Mouse (Mus musculus) hindbrain, embryonic 16.5 days (tissue): Measurements from ENCODE around the gene Galnt2. TPM values are rescaled to one million over a fixed set of nuclear protein-coding genes. Genes with fewer than 3 reads are reported as not detected.

Experiments used
- ATAC-seq: fragments of 200-750 bp; cut with Nextera tagmentation; 2 replicates; pipeline ENCODE4 v1.8.0; 2017; ENCODE audit warnings: moderate TSS enrichment, moderate library complexity
- H3K27ac ChIP-seq: fragments of 300-500 bp; sonication (generic); 2 replicates; pipeline ENCODE4 v1.5.1; 2014; ENCODE audit warnings: low read depth, mild to moderate bottlenecking, control low read depth, low read length, moderate library complexity
- H3K27me3 ChIP-seq: fragments of 300-500 bp; sonication (generic); replicated peaks from 2 replicates; pipeline ENCODE4 v1.6.1; 2014; ENCODE audit warnings: low read length; ENCODE audit not compliant: control insufficient read depth, insufficient read depth
- H3K36me3 ChIP-seq: fragments of 300-500 bp; sonication (generic); 2 replicates; pipeline ENCODE4 v1.6.1; 2014; ENCODE audit warnings: mild to moderate bottlenecking, low read length, moderate library complexity, mixed read lengths; ENCODE audit not compliant: control insufficient read depth, insufficient read depth
- H3K4me1 ChIP-seq: fragments of 300-500 bp; sonication (generic); 2 replicates; pipeline ENCODE4 v1.6.1; 2014; ENCODE audit warnings: low read depth, low read length; ENCODE audit not compliant: control insufficient read depth, insufficient read depth
- H3K4me2 ChIP-seq: fragments of 300-500 bp; sonication (generic); 2 replicates; pipeline ENCODE4 v1.6.1; 2014; ENCODE audit warnings: mild to moderate bottlenecking, low read length, control low read depth, moderate library complexity
- H3K4me3 ChIP-seq: fragments of 300-500 bp; sonication (generic); 2 replicates; pipeline ENCODE4 v1.5.1; 2014; ENCODE audit warnings: mild to moderate bottlenecking, low read length, control low read depth, moderate library complexity
- H3K9ac ChIP-seq: fragments of 300-500 bp; sonication (generic); 2 replicates; pipeline ENCODE4 v1.6.1; 2014; ENCODE audit warnings: low read depth, mild to moderate bottlenecking, control low read depth, low read length, moderate library complexity
- H3K9me3 ChIP-seq: fragments of 300-500 bp; sonication (generic); 2 replicates; pipeline ENCODE4 v1.6.1; 2014; ENCODE audit warnings: mild to moderate bottlenecking, low read length, moderate library complexity; ENCODE audit not compliant: control insufficient read depth
- WGBS: fragments of 180-500 bp; shearing (Covaris S2); extraction: QIAGEN DNeasy Blood & Tissue Kit; methylation state at CpG from one replicate; pipeline ENCODE4 v1.1.7; 2014; 5-methylcytosine and 5-hydroxymethylcytosine counted together
- polyA plus RNA-seq: library from polyadenylated mRNA; unstranded; fragments of >200 nt; fragmentation: Nextera tagmentation; extraction: Ambion mirVana; gene quantifications from 2 replicates; pipeline ENCODE4 v1.2.1, GENCODE M21; 2015

The Galnt2 gene
- polyA plus RNA-seq, 1 experiment from 2014 or later = 33.8 TPM

DNA sequence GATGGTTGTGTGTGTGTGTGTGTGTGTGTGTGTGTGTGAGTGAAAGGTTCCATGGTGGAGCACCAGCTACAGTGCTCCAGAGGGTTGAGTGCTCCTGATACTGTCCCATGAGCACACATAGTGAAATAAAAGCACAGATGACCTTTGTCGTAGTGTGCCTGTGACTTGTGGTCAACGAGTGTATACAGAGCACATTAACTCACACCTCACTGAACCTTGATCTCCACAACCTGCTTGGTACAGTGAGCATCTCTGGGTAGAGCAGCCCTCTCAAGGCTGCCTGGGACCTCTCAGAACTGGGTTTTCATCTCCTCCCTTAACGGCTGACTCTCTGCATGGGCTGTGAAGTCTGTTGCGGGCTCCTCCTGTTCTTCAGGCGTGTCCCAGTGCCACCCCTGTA lies 60.5 kb downstream of the Galnt2 start:
- ATAC-seq = no peak
- 90% methylated on average over 5 of the region's 5 CpGs for whole genome bisulfite sequencing
- no peaks in the 10 kb centered on the region for H3K9me3 ChIP-seq
- H3K9ac ChIP-seq = no peak overlapping the region
- H3K4me2 ChIP-seq = no peak overlapping the region
- no peak overlapping the region for H3K4me3 ChIP-seq
- H3K27me3 ChIP-seq = no peaks in the 10 kb centered on the region
- peaks cover 14% of the 10 kb centered on the region for H3K4me1 ChIP-seq
- no peaks in the 10 kb centered on the region for H3K36me3 ChIP-seq
- H3K27ac ChIP-seq = no peak overlapping the region

DNA sequence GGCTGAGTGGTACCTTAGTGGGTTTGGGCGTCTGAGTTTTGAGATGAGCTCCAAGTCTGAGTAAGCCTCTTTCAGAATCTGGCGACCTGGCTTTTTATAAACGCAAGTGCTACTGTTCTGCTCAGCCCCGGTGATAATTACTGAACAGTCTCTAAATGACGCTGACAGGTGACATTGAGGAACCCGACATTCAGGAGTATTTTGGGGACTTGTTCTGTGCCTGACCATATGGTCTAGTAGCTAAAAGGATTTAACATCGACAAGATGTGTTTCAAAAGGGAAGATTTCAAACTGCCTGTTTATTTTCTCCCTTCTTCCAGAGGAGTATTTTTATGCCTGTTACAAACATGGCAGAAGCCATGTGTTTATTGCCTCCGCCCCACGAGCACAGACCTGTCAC lies 61.8 kb downstream of the Galnt2 start:
- H3K36me3 ChIP-seq = no peaks in the 10 kb centered on the region
- H3K4me1 ChIP-seq = peaks cover 14% of the 10 kb centered on the region
- WGBS = 74% methylated on average over 9 of the region's 9 CpGs
- H3K9ac ChIP-seq = no peak overlapping the region
- no peak overlapping the region for H3K27ac ChIP-seq
- H3K9me3 ChIP-seq = no peaks in the 10 kb centered on the region
- no peaks in the 10 kb centered on the region for H3K27me3 ChIP-seq
- no peak for ATAC-seq
- no peak overlapping the region for H3K4me2 ChIP-seq
- no peak overlapping the region for H3K4me3 ChIP-seq

DNA sequence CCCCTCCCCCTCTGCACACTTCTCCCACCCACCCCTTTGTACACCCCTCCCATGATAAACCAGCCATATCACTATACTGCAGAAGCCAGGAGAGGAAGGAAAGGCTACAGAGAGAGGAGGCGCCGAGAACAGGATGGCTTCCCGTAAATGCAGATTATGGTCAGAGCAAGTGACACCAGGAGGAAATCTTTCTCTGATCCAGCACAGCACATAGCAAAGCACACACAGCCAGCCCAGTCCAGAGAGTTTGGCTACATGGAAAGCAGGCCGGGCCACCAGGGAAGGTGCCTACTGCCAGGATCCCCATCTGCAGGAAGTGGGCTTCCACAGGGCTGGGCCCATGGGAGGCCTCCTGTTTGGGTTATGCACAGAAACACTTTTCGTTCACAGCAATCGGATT lies 63.2 kb downstream of the Galnt2 start:
- Histone ChIP-seq H3K36me3 (no peaks in the 10 kb centered on the region), H3K9me3 (no peaks in the 10 kb centered on the region), H3K27me3 (no peaks in the 10 kb centered on the region), H3K27ac (peak overlapping the region; percentile 18; the same call in 1 of the 2 replicates), H3K4me3 (no peak overlapping the region), H3K9ac (no peak overlapping the region), H3K4me2 (no peak overlapping the region), H3K4me1 (peaks cover 14% of the 10 kb centered on the region)
- ATAC-seq = 0 out of 2 replicates have a peak, but pooled peaks have one; percentile 28
- 56% methylated on average over 6 of the region's 6 CpGs for WGBS

DNA sequence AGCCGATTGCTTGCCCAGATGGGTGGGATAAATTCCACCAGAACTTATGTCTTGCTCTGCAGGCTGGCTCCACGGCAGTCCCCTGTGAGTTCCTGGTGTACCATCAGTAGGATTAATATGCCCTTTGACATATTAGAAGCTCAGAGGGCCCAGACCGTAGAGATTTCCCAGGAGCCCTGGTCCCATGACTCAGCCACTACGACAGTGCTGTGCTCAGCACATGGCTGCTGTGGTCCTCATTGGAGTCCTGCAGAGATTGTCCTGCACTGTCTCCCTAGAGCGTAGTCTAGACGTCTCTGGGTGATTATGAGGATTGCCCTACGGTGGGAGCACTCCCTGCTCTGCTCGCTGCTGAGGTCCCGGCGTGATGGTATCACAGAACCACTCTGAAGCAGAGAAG lies 63.7 kb downstream of the Galnt2 start:
- no peak overlapping the region for H3K9ac ChIP-seq
- 60% methylated on average over 10 of the region's 10 CpGs for WGBS
- no peak overlapping the region for H3K4me2 ChIP-seq
- H3K9me3 ChIP-seq = no peaks in the 10 kb centered on the region
- no peak overlapping the region for H3K4me3 ChIP-seq
- no peak overlapping the region for H3K27ac ChIP-seq
- no peaks in the 10 kb centered on the region for H3K27me3 ChIP-seq
- H3K4me1 ChIP-seq = peaks cover 14% of the 10 kb centered on the region
- peak; percentile 49; the same call in 1 of the 2 replicates for ATAC-seq
- H3K36me3 ChIP-seq = no peaks in the 10 kb centered on the region

DNA sequence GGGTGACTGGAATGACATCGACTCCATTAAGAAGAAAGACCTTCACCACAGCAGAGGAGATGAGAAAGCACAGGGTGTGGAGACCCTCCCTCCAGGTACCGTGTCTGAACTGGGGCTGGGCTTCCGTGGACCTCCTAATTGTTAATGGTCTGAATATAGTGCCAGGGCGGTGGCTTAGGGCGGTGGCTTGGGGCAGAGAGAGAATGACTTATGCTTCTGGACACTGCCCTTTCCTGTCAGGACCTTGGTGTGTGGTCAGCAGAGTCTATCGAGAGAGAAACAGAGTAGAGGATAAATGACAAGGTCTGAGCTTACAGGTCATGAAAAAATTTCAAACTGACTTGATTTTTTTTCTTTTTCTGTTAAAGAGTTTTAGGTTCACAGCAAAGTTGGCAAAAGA lies 64.2 kb downstream of the Galnt2 start:
- no peak overlapping the region for H3K9ac ChIP-seq
- 86% methylated on average over 6 of the region's 6 CpGs for WGBS

DNA sequence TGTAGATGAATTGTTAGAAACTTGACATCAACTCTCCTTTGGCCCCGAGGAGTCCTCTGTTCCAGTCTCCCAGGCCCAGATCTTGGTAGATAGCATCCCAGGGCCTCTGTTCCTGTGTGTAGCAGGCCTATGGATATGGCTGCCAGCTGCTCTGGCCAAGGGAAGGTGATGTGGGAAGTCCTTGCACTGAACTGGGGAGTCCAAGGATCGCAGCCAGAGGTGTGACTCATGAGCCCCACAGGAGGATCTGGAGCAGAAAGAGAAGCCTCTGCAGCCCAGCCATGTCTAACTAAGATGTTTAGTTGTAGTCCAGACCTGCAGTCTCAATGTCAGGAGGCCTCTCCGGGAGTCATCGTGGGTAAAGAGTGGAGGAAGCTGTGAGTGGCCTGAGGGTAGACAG lies 70.3 kb downstream of the Galnt2 start:
- Histone ChIP-seq H3K9me3 (no peaks in the 10 kb centered on the region), H3K4me3 (no peak overlapping the region), H3K9ac (no peak overlapping the region), H3K36me3 (no peaks in the 10 kb centered on the region), H3K4me1 (peaks cover 5% of the 10 kb centered on the region; the same call in 1 of the 2 replicates), H3K27me3 (no peaks in the 10 kb centered on the region), H3K4me2 (no peak overlapping the region), H3K27ac (no peak overlapping the region)
- no peak for ATAC-seq
- 94% methylated on average over 4 of the region's 4 CpGs for WGBS

More for the DNA sequence above, 64.2 kb downstream of the Galnt2 start:
- H3K36me3 ChIP-seq = no peaks in the 10 kb centered on the region
- H3K4me2 ChIP-seq = no peak overlapping the region
- H3K9me3 ChIP-seq = no peaks in the 10 kb centered on the region
- H3K27ac ChIP-seq = no peak overlapping the region
- no peak for ATAC-seq
- H3K4me1 ChIP-seq = peaks cover 14% of the 10 kb centered on the region
- H3K27me3 ChIP-seq = no peaks in the 10 kb centered on the region
- H3K4me3 ChIP-seq = no peak overlapping the region

DNA sequence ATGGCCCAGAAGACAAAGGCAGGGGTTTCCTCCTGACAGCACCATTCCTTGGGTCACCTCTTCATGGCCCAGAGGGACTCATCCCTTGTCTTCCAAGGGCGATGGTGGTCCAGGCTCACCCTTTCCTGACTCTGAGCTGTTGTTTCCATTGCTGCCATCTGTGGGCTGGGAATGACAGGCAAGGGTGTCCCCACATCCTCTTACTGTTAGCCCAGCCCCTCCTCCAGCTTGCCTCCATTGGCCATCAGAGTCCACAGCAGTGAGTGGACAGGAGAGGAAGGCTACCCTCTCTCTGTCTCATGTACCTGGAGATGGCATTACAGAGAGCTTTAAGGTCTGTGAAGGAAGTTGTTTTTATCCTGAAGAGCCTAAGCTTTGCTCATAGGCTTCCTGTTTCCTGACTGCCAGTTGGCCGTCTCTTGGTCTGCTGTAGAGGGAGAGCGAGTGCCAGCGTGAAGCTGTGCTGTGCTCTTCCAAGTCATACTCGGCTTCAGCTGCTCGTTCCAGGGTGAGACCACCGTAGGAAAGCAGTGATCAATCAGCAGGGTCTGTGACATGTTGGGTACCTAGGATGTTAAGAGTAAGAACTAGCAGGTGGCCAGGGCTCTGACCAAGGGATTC lies 70.9 kb downstream of the Galnt2 start:
- ATAC-seq = no peak
- no peak overlapping the region for H3K4me3 ChIP-seq
- WGBS = 88% methylated on average over 7 of the region's 7 CpGs

DNA sequence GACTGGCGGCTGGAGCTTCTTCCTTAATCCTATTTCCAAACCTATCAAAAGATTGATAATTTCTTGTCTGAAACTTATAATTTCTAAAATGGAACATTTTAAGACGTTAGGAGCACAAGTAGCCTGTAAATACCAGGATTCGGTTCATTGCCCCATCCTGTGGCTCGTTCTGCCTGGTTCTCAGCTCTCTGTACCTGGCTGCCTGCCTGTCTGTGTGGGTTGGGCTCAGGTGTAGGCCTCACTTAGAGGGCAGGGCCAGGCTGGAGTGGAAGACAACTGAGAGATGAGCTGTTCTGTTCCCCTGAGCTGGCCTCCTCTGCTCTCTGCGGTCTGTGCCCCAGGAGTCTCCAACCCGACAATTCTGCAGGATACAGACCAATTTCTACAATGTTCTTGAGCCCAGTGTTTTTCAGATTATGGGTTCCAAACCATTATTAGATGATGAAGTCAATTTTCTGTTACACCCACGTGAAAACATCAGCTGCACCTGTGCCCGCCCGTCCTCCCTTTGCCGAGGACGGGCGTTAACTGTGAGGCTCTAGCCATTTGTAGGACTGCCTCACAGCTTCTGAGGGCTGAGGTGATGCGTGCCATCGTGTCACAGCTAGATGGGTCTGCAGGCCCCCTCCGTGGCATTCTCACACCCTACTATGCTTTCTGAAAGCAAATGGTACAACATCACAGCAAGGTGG lies 72.2 kb downstream of the Galnt2 start:
- ATAC-seq = no peak
- WGBS = 82% methylated on average over 15 of the region's 15 CpGs
- no peak overlapping the region for H3K4me2 ChIP-seq
- H3K4me1 ChIP-seq = peaks cover 5% of the 10 kb centered on the region; the same call in 1 of the 2 replicates
- H3K9ac ChIP-seq = no peak overlapping the region
- H3K27ac ChIP-seq = no peak overlapping the region
- H3K4me3 ChIP-seq = no peak overlapping the region
- no peaks in the 10 kb centered on the region for H3K27me3 ChIP-seq
- H3K9me3 ChIP-seq = no peaks in the 10 kb centered on the region
- H3K36me3 ChIP-seq = no peaks in the 10 kb centered on the region

More for the DNA sequence above, 70.9 kb downstream of the Galnt2 start:
- no peak overlapping the region for H3K9ac ChIP-seq
- no peak overlapping the region for H3K4me2 ChIP-seq
- peaks cover 5% of the 10 kb centered on the region; the same call in 1 of the 2 replicates for H3K4me1 ChIP-seq
- H3K27me3 ChIP-seq = no peaks in the 10 kb centered on the region
- no peaks in the 10 kb centered on the region for H3K36me3 ChIP-seq
- H3K27ac ChIP-seq = no peak overlapping the region
- H3K9me3 ChIP-seq = no peaks in the 10 kb centered on the region

DNA sequence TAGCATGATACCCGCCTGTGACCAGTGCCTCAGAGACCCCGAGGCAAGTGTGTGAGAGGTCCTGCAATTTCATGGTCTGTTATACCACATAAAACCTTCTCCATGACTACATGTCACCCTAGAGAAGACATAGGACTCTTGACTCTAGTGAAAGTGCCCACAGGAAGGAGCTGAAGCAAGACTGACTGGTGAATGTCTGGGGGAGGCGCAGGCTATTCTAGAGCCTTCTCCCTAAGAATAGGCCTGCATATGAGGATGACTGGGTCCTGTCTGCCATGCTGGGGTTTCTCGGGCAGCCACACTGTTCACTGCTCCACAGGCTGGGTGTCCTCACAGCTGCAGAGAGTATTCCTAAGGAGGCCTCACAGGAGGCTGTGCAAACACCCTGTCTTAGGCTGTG lies 73.0 kb downstream of the Galnt2 start:
- Histone ChIP-seq H3K4me1 (peaks cover 5% of the 10 kb centered on the region; the same call in 1 of the 2 replicates), H3K9me3 (no peaks in the 10 kb centered on the region), H3K4me2 (no peak overlapping the region), H3K9ac (no peak overlapping the region), H3K27me3 (no peaks in the 10 kb centered on the region), H3K36me3 (no peaks in the 10 kb centered on the region), H3K4me3 (no peak overlapping the region), H3K27ac (no peak overlapping the region)
- 64% methylated on average over 4 of the region's 4 CpGs for WGBS
- no peak for ATAC-seq
